Comparison of ENCODE assay signal across 18 mouse cellular contexts in the genomic region with DNA sequence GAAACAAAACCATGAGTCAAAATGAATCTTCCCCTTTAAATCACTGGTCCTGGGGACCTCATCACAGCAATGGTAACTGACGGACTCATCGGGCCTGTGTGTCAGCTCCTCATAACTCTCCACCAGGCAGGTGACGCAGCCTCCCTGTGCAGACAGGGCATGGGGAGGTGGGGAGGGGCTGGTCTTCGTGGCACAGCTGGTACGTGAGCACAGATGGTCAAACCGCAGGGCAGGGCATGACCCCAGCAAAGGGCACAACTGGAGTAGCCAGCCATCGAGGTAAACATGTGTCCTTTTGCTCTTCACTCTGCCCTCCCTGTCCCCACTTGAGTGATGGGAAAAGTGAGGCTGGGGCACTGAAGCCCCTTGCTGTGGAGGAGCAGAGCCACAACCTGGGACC. TPM values are rescaled to one million over a fixed set of nuclear protein-coding genes. Genes with fewer than 3 reads are reported as not detected.
A peak's percentile ranks its signal among the peaks of the same experiment; 100 is the strongest.
DNase-seq lines count a peak whose midpoint lies in the region; ATAC-seq and TF ChIP-seq lines count a peak whose summit lies in the region.
"Had no signal": no experiment of that assay in that cellular context is flagged by ENCODE, and none has a peak within 500 bp of the region (broad histone marks: within the 10 kb centered on the region; RNA-seq: fewer than 3 reads in every experiment).

No protein-coding gene starts in this region.

- ATAC-seq in hindbrain, embryonic 16.5 days, result no peak
- no peak for ATAC-seq in hindbrain, postnatal 0 days
- ATAC-seq in neural tube, embryonic 13.5 days (ENCODE audit: low read depth), result no peak
- no peak for ATAC-seq in neural tube, embryonic 14.5 days (ENCODE audit: low read depth)

- 72% methylated on average over 7 of the region's 7 CpGs for WGBS in hindbrain, embryonic 16.5 days
- 62% methylated on average over 7 of the region's 7 CpGs for WGBS in hindbrain, postnatal 0 days
- WGBS in neural tube, embryonic 13.5 days, result 80% methylated on average over 7 of the region's 7 CpGs
- WGBS in neural tube, embryonic 14.5 days, result 64% methylated on average over 7 of the region's 7 CpGs

- no peaks in the 10 kb centered on the region for H3K9me3 ChIP-seq in hindbrain, embryonic 16.5 days (ENCODE audit: control insufficient read depth, low read length)
- no peaks in the 10 kb centered on the region for H3K9me3 ChIP-seq in hindbrain, postnatal 0 days (ENCODE audit: low read length)
- H3K9me3 ChIP-seq in neural tube, embryonic 13.5 days, result no peaks in the 10 kb centered on the region
- H3K9me3 ChIP-seq in neural tube, embryonic 14.5 days (ENCODE audit: control insufficient read depth, low read length), result no peaks in the 10 kb centered on the region
- H3K9me3 ChIP-seq: embryonic facial prominence, embryonic 13.5 days; forebrain, embryonic 12.5 days; heart, embryonic 15.5 days had no signal

- H3K27ac ChIP-seq in hindbrain, embryonic 16.5 days (ENCODE audit: low read depth, low read length), result peak overlapping the region; percentile 47
- H3K27ac ChIP-seq in hindbrain, postnatal 0 days, result no peak overlapping the region
- H3K27ac ChIP-seq in neural tube, embryonic 13.5 days (replicated peaks), result peak overlapping the region; percentile 59
- peak overlapping the region; percentile 57; the same call in 1 of the 2 replicates for H3K27ac ChIP-seq in neural tube, embryonic 14.5 days (ENCODE audit: low read depth, low read length)
- H3K27ac ChIP-seq: embryonic facial prominence, embryonic 13.5 days; forebrain, embryonic 12.5 days; heart, adult 2 months; heart, embryonic 15.5 days had no signal

- H3K36me3 ChIP-seq in hindbrain, embryonic 16.5 days (ENCODE audit: control insufficient read depth, insufficient read depth, low read length), result peaks cover 4% of the 10 kb centered on the region; the same call in 1 of the 2 replicates
- peaks cover 22% of the 10 kb centered on the region; the same call in 1 of the 2 replicates for H3K36me3 ChIP-seq in hindbrain, postnatal 0 days (ENCODE audit: insufficient read depth, low read length)
- peaks cover 75% of the 10 kb centered on the region for H3K36me3 ChIP-seq in neural tube, embryonic 13.5 days
- no peaks in the 10 kb centered on the region; the same call in 1 of the 2 replicates for H3K36me3 ChIP-seq in neural tube, embryonic 14.5 days (ENCODE audit: control insufficient read depth, insufficient read depth, low read length)

- peaks cover 11% of the 10 kb centered on the region for H3K4me1 ChIP-seq in hindbrain, embryonic 16.5 days (ENCODE audit: control insufficient read depth, insufficient read depth, low read depth, low read length)
- H3K4me1 ChIP-seq in hindbrain, postnatal 0 days (ENCODE audit: insufficient read depth, low read length), result peaks cover 12% of the 10 kb centered on the region; the same call in 1 of the 2 replicates
- H3K4me1 ChIP-seq in neural tube, embryonic 13.5 days (replicated peaks), result peaks cover 53% of the 10 kb centered on the region
- H3K4me1 ChIP-seq in neural tube, embryonic 14.5 days (ENCODE audit: control insufficient read depth, insufficient read depth, low read length), result 0 out of 2 replicates have a peak, but pooled peaks cover 14% of the 10 kb centered on the region

- no peak overlapping the region for H3K9ac ChIP-seq in hindbrain, embryonic 16.5 days (ENCODE audit: low read depth, low read length)
- no peak overlapping the region for H3K9ac ChIP-seq in hindbrain, postnatal 0 days (replicated peaks; ENCODE audit: low read length)
- no peak overlapping the region for H3K9ac ChIP-seq in neural tube, embryonic 13.5 days
- no peak overlapping the region for H3K9ac ChIP-seq in neural tube, embryonic 14.5 days (replicated peaks; ENCODE audit: low read depth, low read length)
- H3K9ac ChIP-seq: embryonic facial prominence, embryonic 13.5 days; forebrain, embryonic 12.5 days; heart, embryonic 15.5 days had no signal

- no peak for DNase-seq in hindbrain, postnatal 0 days (ENCODE audit: low spot score)
- no peak for DNase-seq in neural tube, embryonic 10.5 days (ENCODE audit: extremely low spot score, low spot score)
- no peak for DNase-seq in layer of hippocampus, adult 11-12 months (ENCODE audit: low spot score)
- DNase-seq: adrenal gland, adult 2 months; adrenal gland, postnatal 25 days; cerebellum, adult 18-20 months; cerebellum, adult 9-11 months; cerebellum, postnatal 36 days; gastrocnemius, postnatal 10 days; heart, adult 2 months; heart, postnatal 14 days had no signal

- TF ChIP-seq CTCF in hindbrain, postnatal 0 days (IDR thresholded peaks at IDR 0.05; ENCODE audit: low read depth), result no peak

- no peaks in the 10 kb centered on the region for H3K27me3 ChIP-seq in hindbrain, embryonic 16.5 days (replicated peaks; ENCODE audit: control insufficient read depth, insufficient read depth, low read length)
- no peaks in the 10 kb centered on the region for H3K27me3 ChIP-seq in hindbrain, postnatal 0 days (ENCODE audit: insufficient read depth, low read length)
- no peaks in the 10 kb centered on the region for H3K27me3 ChIP-seq in neural tube, embryonic 13.5 days
- H3K27me3 ChIP-seq in neural tube, embryonic 14.5 days (ENCODE audit: control insufficient read depth, insufficient read depth, low read length), result no peaks in the 10 kb centered on the region
- H3K27me3 ChIP-seq: embryonic facial prominence, embryonic 13.5 days; forebrain, embryonic 12.5 days; heart, embryonic 15.5 days had no signal

- H3K4me3 ChIP-seq in hindbrain, embryonic 16.5 days (ENCODE audit: low read length), result no peak overlapping the region
- H3K4me3 ChIP-seq in hindbrain, postnatal 0 days (ENCODE audit: low read length), result no peak overlapping the region
- H3K4me3 ChIP-seq in neural tube, embryonic 13.5 days, result no peak overlapping the region
- no peak overlapping the region for H3K4me3 ChIP-seq in neural tube, embryonic 14.5 days (ENCODE audit: low read depth, low read length)
- H3K4me3 ChIP-seq: embryonic facial prominence, embryonic 13.5 days; forebrain, embryonic 12.5 days; heart, adult 2 months; heart, embryonic 15.5 days had no signal

- H3K4me2 ChIP-seq in hindbrain, embryonic 16.5 days (ENCODE audit: low read length), result no peak overlapping the region
- H3K4me2 ChIP-seq in hindbrain, postnatal 0 days (ENCODE audit: low read depth, low read length), result no peak overlapping the region
- no peak overlapping the region for H3K4me2 ChIP-seq in neural tube, embryonic 13.5 days
- no peak overlapping the region for H3K4me2 ChIP-seq in neural tube, embryonic 14.5 days (ENCODE audit: low read depth, low read length)
- H3K4me2 ChIP-seq: embryonic facial prominence, embryonic 13.5 days; forebrain, embryonic 12.5 days; heart, embryonic 11.5 days; heart, embryonic 15.5 days had no signal

RNA-seq across cellular contexts. Expression of a gene that starts 59.0 kb away (rescaled TPM):
- polyA plus RNA-seq in hindbrain, embryonic 16.5 days (2015; fragmentation: Nextera tagmentation; extraction: Ambion mirVana), result 20.7 and 24.5 TPM in 2 replicates
- total RNA-seq in hindbrain, postnatal 0 days (2014; rRNA removed), result 79.2 and 79.4 TPM in 2 replicates
- polyA plus RNA-seq in hindbrain, postnatal 0 days (2015; fragmentation: Nextera tagmentation; extraction: Ambion mirVana), result 22.5 and 22.6 TPM in 2 replicates
- 28.6 and 28.8 TPM in 2 replicates for polyA plus RNA-seq in neural tube, embryonic 13.5 days (2015; fragmentation: Nextera tagmentation; extraction: Ambion mirVana)
- 18.8 and 24.4 TPM in 2 replicates for polyA plus RNA-seq in neural tube, embryonic 14.5 days (2014; fragmentation: Nextera tagmentation; extraction: Ambion mirVana)
